Mouse (Mus musculus) brain, embryonic 14.5 days (tissue): ENCODE results near the gene Rilp.

Experiments
- CTCF ChIP-seq: fragments of 200-500 bp; IDR thresholded peaks from 2 replicates; pipeline ENCODE4 v1.5.1; 2012; ENCODE audit warnings: inconsistent platforms, mild to moderate bottlenecking, moderate library complexity, borderline replicate concordance; ENCODE audit not compliant: insufficient read depth, insufficient read length; ENCODE audit errors: extremely low read depth
- POLR2A ChIP-seq: fragments of 200-500 bp; IDR thresholded peaks from 2 replicates; pipeline ENCODE4 v1.6.1; 2012; ENCODE audit warnings: mild to moderate bottlenecking, inconsistent platforms, borderline replicate concordance; ENCODE audit not compliant: poor library complexity, insufficient read depth, insufficient read length, severe bottlenecking; ENCODE audit errors: extremely low read depth

DNA sequence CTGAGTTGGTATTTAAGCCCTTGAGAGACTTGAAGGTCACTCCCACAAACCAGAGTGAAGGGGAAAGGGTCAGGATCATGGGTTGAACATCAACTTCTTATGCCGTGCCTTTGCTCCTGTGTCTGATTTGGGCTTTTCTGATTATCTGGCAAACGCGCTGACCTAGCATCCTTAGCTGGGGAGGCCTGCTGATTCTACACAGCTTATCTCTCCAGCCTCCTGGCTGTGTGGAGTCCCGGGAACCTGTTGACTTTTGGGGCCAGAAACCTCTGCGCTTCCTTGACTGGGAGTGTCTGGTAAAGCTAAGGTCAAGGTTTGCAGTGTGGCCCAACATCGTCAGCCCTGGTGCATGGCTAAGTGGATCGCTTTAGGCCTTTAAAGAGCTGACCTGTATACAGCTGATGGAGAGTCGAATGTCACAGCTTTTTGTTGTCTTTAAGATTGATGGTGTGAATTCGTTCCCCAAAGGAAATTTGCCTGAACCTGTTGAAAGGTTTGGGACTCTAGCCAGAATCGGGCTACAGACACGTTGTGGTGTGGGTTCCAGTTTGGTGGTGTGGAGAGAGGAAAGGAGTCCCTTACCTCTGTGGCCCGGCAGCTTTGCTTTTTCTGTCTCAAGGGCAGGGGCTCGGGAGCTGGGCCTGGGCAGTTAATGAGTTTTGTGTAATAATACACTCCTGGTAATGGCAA lies 25.4 kb downstream of the Rilp start:
- TF ChIP-seq POLR2A (no peak), CTCF (no peak)
